ENCODE assay signal across 11 mouse cellular contexts in genomic region chr3:152929788-152930281, GRCm38 (mm10). TPM values are rescaled to one million over a fixed set of nuclear protein-coding genes. Genes with fewer than 3 reads are reported as not detected.
DNase-seq lines count a peak whose midpoint lies in the region; TF ChIP-seq lines count a peak whose summit lies in the region.
"Had no signal": no experiment of that assay in that cellular context is flagged by ENCODE, and none has a peak within 500 bp of the region (broad histone marks: within the 10 kb centered on the region; RNA-seq: fewer than 3 reads in every experiment).

No protein-coding gene starts in this region.

- H3K27me3 ChIP-seq in ES-Bruce4 (ENCODE audit: control insufficient read depth, insufficient read depth, low read length, poor library complexity, severe bottlenecking) = no peaks in the 10 kb centered on the region
- H3K27me3 ChIP-seq: limb, embryonic 13.5 days had no signal

- H3K9me3 ChIP-seq in ES-Bruce4 (replicated peaks; ENCODE audit: control insufficient read depth, insufficient read depth, low read length, poor library complexity, severe bottlenecking) = no peaks in the 10 kb centered on the region
- H3K9me3 ChIP-seq: limb, embryonic 13.5 days had no signal

- H3K27ac ChIP-seq in ES-Bruce4 (ENCODE audit: insufficient read depth, low read length) = peak overlapping the region; percentile 81
- H3K27ac ChIP-seq: limb, embryonic 13.5 days had no signal

- TF ChIP-seq CTCF in ES-Bruce4 (IDR thresholded peaks at IDR 0.05; ENCODE audit: low read depth, low read length) = no peak

- peak; percentile 14 for DNase-seq in lung, postnatal 10 days
- no peak for DNase-seq in lung, adult 18-20 months
- DNase-seq in induced T-regulatory cell, adult 2 months (ENCODE audit: low read depth) = peak; percentile 87
- DNase-seq in thymus, postnatal 0 days (ENCODE audit: low spot score) = peak; percentile 76
- no peak for DNase-seq in embryo, embryonic 11 days
- DNase-seq in adrenal gland, adult 18-20 months (ENCODE audit: low spot score in 2 of 2) = no peak
- DNase-seq: cerebellum, postnatal 10 days; kidney, postnatal 4 days had no signal

- TF ChIP-seq EP300 in ES-Bruce4 (IDR thresholded peaks at IDR 0.05; ENCODE audit: insufficient read depth, low read depth, low read length) = no peak

- H3K4me3 ChIP-seq in ES-Bruce4 (ENCODE audit: low read depth, low read length) = peak overlapping the region; percentile 70
- H3K4me3 ChIP-seq: limb, embryonic 13.5 days had no signal

- peak; percentile 15 for TF ChIP-seq POLR2A in ES-Bruce4 (IDR thresholded peaks at IDR 0.05; ENCODE audit: insufficient read depth, low read length)

- no peaks in the 10 kb centered on the region for H3K36me3 ChIP-seq in ES-Bruce4 (ENCODE audit: control insufficient read depth, insufficient read depth, low read length, poor library complexity, severe bottlenecking)
- H3K36me3 ChIP-seq: limb, embryonic 13.5 days had no signal

- H3K9ac ChIP-seq in ES-Bruce4 (ENCODE audit: low read depth, poor library complexity, severe bottlenecking) = 0 out of 2 replicates have a peak overlapping the region, but pooled peaks have one; percentile 22
- H3K9ac ChIP-seq: limb, embryonic 13.5 days had no signal

- peaks cover 3% of the 10 kb centered on the region for H3K4me1 ChIP-seq in ES-Bruce4 (ENCODE audit: control insufficient read depth, insufficient read depth, low read length)

RNA-seq across cellular contexts. Expression of gene St6galnac5, which starts 52.2 kb away (rescaled TPM):
- polyA plus RNA-seq in ES-Bruce4 (2011; ENCODE audit: insufficient read depth, insufficient read length, low read depth, missing spikeins) = 0.20 TPM in 1 of 2 replicates, not detected in the other
- polyA plus RNA-seq in thymus, postnatal 0 days (2015; fragmentation: Nextera tagmentation; extraction: Ambion mirVana) = 0.05 and 0.23 TPM in 2 replicates
- total RNA-seq in adrenal gland, adult 18-20 months (2021) = under 1 TPM; 0.42 to 0.53 TPM
- total RNA-seq: hematopoietic stem cell, adult 5-6 weeks had no signal

Comparison
In these comparisons a context has a peak if more than half of its experiments do, and no peak if none do; other contexts are left out.
1. DNase-seq: peak in lung, postnatal 10 days (single experiment), induced T-regulatory cell, adult 2 months (single experiment) and thymus, postnatal 0 days (single experiment); none in lung, adult 18-20 months (0 of 2), embryo, embryonic 11 days (single experiment) and adrenal gland, adult 18-20 months (0 of 2).